Mouse (Mus musculus): Measurements from ENCODE around the gene Cd7.

The Cd7 gene

DNA sequence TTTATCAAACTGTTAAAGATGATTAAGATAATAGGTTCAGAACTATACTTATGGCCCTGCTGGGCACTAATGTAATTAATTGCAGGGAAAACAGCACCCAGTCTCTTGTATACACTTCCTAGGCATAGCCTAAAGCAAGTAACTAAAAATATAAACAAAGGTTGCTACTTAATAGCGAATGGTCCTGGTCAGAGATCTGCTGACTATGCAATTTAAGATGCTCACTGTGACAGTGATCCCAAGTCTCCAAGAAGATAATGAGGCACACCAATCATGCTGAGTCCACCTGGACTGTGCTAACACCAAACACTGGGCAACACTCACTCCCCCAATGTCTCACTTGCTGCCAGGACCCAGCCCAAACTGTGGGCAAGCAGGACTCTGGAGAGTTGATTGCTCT lies 10.6 kb upstream of the Cd7 start:
- in situ Hi-C loops (cut with MboI, MseI) = loop anchor here (25.0 kb wide), 1 partner anchor 1238 kb away; no protein-coding TSS in a partner anchor

DNA sequence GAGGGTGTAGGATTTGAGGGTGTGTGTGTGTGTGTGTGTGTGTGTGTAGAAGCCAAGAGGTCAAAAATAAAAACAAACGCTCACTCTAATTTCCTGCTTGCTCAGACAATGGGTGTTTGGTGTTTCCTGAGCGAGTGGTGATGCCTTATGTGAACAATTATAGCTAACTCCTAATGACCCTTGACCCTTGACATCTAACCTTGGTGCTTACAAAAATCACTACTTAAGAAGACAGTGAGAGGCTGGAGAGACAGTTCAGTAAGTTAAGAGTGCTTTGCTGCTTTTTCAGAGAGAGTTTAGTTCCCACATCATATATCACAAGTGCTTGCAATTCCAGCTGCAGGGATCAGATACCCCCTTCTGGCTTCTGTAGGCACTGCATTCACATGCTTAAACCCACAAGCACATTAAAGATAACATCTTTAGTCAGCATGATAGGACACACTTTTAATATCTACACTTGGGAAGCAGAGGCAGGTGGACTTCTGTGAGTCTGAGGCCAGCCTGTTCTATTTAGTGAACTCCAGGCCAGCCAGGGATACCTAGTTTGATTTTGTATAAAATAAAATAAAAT lies 8.7 kb upstream of the Cd7 start:
- in situ Hi-C loops (cut with MboI, MseI) = loop anchor here (25.0 kb wide), 1 partner anchor 1236 kb away; no protein-coding TSS in a partner anchor

DNA sequence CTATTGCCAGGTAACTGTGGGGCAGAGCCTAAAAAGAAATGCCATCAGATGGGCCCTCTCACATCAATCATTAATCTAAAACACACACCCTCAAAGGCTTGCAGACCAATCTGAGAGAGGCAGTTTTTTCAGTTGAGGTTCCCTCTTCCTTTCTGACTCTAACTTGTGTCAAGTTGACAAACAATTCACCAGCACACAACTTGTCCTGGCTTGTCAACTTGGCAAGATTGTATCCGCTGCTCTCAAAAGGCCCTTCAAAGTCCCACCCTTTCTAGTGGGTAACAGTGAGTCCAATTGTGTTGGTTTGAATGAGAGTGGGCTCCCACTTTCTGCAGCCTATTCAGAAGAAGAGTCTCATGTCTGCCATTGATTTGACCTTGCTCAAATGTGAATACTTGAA lies 6.1 kb upstream of the Cd7 start:
- in situ Hi-C loops (cut with MboI, MseI) = loop anchor here (25.0 kb wide), 1 partner anchor 1233 kb away; no protein-coding TSS in a partner anchor

DNA sequence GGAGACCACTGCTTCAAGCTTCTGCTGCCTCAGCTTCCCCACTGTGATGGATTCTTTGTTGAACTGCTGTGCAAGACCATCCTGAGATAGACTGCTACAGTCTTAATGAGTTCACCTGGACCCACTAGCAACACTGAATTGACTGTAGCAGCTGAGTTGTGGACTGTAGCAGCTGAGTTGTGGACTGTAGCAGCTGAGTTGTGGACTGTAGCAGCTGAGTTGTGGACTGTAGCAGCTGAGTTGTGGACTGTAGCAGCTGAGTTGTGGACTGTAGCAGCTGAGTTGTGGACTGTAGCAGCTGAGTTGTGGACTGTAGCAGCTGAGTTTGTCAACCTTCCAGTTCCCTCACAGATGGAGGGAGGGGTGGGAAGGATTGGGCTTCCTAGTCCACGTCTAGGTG lies 3.8 kb upstream of the Cd7 start:
- in situ Hi-C loops (cut with MboI, MseI) = loop anchor here (25.0 kb wide), 1 partner anchor 1231 kb away; no protein-coding TSS in a partner anchor

DNA sequence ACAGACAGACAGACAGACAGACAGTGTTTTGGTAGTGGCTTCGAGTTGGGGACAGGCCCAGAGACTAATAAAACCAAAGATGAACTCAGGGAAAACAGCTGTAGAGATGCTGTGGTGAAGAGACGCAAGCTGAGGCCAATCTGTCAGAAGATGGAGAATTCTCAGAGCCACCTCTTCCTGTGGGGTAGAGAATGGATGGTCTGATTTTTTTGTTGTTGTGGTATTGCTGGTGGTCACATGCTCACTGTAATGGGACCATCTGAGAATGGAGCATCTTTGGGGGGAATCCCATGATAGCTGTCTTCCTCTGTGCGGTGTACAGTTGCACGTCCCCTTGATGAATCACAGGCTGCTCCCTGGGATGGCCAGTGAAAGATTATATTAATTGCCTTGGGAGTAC lies 3.3 kb upstream of the Cd7 start:
- in situ Hi-C loops (cut with MboI, MseI) = loop anchor here (25.0 kb wide), 1 partner anchor 1230 kb away; no protein-coding TSS in a partner anchor

DNA sequence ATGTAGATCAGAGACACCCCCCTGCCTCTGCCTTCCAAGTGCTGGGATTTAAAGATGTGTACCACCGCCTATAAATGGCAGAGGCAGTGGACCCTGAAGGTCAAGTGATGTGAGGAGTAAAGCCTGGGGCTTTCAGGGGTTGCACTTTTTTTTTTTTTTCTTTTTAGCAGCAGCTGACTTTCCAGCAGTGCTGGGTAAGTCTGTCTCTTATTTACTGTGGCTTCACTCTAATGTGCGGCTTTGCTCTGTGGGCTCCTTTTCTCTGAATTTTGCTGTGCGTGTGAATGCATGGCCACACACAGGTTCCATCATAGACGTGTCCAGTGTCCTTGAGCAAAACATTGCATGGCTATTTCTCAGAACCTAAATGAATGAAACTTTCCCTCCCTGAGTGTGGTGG lies 2.4 kb upstream of the Cd7 start:
- in situ Hi-C loops (cut with MboI, MseI) = loop anchor here (25.0 kb wide), 1 partner anchor 1229 kb away; no protein-coding TSS in a partner anchor

DNA sequence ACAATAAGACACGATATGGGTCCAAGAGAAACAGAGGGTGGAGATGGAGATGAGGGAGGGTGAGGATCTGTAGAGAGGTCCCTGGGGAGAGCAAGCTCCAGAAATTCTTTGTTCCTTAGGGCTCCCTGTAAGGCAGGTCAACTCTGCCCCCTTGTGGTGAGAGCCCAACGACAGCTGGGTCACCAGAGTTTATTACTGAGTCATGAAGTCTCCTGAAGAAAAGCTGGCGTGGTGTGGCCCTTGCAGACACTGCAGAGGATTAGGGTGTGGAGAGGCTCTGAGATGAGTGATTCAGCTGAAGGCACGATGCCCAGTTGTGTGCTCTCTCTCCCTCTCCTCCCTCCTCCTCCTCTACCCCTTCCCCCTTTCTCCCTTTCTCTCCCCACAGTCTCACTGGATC lies 2.0 kb upstream of the Cd7 start:
- in situ Hi-C loops (cut with MboI, MseI) = loop anchor here (25.0 kb wide), 1 partner anchor 1229 kb away; no protein-coding TSS in a partner anchor

DNA sequence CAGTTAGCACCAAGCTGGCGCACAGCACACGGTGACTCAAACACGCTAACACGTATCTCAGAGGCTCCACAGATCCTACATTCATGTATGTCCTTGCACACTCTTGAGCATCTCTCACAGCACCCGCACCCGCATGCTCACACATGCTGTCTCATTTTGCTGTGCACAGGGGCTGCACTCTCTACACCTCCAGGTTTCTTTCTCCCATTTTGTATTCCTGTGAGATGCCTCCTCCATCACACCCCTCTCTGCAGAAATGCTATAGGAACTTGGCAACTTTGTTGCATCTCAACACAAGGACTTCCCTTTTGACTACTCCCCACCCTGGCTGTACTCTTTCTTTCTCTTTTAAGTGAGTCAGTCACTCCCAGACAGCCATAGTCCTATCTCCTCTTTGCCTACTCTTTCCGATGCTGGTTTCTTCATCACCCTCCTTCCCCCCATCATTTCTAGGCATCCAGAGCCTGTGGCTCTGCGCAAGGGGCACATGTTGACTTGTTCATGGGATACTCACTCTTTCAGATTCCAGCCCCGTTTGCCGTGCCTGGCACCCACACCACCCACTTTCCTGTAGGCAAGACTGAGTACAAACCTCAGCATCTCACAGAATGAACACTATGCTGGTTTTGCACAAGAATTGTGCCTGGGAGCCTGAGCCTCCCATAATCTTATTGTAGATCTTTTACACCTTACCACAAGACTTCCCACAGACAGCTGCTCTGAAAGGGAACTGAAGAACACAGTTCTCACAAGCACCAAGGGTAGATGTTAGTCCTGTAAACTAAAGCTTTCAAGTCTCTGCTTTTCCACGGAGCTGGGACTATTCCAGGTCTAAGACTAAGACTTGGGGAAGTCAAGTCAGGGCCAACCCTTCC lies 615 bp downstream of the Cd7 start:
- in situ Hi-C loops (cut with MboI, MseI) = loop anchor here (25.0 kb wide), 1 partner anchor 1226 kb away; no protein-coding TSS in a partner anchor

DNA sequence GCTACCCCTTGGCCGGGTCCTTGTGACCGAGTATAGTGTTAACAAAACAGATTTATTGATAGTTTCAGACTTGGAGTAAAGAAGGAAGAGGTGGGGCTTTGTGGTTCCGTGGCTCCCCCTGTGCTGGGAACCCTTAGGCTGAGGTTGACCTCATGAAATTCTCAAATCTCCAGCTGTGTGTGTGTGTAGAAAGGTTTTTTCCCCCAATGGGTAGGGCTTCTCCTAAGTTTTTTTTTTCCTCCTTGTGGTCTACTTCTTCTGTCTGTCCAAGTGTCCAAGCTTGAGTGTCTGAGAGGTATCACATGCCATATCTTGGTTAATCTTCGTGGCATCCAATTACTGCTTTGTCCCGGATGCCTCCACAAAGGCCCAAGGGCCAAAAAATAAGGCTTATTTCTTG lies 6.1 kb downstream of the Cd7 start:
- in situ Hi-C loops (cut with MboI, MseI) = loop anchor here (25.0 kb wide), 1 partner anchor 1221 kb away; no protein-coding TSS in a partner anchor

DNA sequence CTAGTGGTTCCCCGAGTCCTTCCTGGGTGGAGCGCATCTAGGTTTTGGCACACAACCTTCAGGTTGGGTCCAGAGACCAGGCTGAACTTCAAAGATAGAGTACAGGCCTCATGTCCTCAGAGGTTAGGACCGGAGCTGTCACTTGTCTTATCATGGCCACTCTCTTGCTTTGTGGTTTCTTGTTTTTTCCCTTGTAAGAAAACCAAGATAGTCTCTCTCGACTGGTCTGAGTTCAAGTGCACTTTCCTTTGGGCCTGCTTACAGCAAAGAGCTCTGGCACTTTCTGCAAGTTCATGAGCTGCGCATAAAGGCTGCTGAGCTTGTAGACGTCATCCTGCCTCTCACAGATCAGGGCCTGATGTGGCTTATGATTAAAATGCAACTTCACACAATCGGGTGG lies 12.0 kb downstream of the Cd7 start:
- in situ Hi-C loops (cut with MboI, MseI) = loop anchor here (25.0 kb wide), 1 partner anchor 1215 kb away; no protein-coding TSS in a partner anchor

DNA sequence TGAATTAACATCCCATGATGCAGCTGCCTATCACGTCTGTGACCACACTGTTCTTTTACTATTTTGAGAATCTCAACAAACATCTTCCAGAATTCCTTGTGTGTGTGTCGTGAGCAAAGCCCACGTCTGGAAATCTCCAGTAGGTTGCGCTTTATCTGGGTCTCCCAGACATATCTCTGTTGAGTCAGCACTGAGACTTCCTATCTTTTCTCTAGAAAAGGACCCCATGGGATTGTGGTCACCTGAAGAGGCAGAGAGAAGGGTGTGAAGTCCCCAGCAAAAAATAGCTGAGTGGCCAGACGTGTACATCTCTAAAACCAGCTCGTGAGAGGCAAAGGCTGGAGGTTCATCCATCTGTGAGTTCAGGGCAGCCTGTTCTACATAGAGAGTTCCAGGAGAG lies 15.1 kb downstream of the Cd7 start:
- in situ Hi-C loops (cut with MboI, MseI) = no loop called here

DNA sequence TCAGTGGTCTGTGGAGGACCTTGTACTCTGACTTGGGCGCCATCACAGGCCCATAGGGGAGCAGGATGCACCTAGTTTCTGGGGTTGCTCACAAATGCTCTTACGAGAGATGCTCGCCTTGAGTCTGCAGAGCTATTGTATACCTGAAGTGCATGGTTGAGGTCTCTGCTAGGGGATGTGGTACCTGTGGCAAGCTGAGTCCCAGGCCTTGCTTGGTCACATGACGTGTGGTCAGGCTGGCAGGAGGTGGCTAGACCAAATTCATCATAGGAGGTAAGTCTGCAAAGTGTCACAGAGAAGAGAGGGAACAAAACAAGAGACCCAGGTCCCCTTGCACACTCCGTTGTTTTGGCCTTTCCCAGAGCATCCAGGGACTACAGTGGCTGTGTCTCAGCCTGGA lies 19.7 kb downstream of the Cd7 start:
- in situ Hi-C loops (cut with MboI, MseI) = no loop called here

DNA sequence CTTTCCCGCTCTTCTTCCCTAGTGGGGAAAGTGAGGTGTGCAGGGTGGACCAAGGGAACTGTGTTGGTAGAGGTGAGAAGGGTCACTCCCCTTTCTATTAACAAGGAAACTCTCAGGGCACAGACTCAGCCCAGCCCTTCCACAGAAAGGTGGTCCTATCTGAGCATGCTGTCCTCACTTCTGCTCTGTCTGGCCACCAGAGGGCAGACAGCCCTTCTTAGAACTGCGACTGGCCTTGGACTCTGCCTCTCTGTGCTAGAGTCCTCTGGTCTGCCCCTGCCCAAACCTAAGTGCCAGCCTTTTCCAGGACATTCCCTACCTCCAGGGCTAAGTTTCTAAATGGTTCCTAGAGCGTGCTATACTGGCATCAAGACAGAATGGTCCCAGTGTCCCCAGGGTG lies 21.5 kb downstream of the Cd7 start:
- in situ Hi-C loops (cut with MboI, MseI) = no loop called here

DNA sequence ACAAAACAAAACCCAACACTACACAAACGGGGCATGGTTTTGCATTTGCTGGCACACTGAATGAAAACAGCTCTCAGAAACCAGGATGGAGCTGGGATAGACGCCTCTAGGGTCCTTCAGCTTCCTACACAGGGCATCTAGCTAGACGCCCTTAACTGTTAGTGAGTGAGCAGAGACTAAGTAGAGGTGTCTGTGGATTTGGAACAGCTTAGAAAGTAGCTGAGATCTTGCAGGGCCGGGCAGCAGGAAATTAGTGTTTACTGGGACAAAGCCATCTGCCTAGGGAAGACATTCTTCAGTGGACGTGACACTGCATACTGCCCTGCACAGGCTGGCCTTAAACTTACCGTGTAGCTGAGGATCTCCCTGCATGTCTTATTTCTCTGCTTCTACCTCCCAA lies 23.7 kb downstream of the Cd7 start:
- in situ Hi-C loops (cut with MboI, MseI) = no loop called here

DNA sequence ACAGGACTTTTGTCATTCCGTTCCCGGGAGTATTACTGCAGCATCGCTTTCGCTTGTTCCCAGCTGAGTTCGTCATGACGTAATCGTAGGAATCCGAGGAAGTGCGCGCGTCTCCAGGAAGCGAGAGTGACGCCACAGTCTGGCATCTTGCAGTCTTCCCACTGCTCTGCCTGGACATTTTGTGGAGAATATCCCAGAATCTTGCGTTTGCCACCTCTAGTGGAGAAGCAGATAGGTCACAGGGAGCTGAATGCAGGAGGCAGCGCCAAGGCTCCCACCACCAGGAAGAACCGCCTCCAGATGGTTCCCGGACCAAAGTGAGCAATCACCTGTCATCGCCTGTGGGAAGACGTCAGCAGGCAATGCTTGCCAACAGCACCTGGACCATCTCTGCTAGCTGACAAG lies 24.3 kb downstream of the Cd7 start:
- in situ Hi-C loops (cut with MboI, MseI) = no loop called here

DNA sequence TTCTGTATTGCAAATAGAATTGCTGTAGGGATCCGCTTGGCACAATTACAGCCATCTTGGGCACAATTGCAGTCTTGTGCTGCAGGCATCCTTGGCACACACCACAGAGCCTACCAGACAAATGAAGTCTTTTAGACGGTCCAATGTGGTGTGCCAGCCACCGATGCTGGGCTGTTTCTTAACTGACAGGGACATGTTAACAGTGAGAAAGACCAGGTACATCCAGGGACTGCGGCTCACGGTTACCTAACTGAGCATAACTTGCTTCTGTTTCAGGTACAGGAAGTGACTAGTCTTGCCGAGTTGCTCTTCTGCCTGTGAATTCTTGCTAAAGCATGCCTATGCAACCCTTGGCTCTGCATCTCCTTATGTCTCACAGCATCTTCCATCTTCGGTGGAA lies 25.6 kb downstream of the Cd7 start:
- in situ Hi-C loops (cut with MboI, MseI) = no loop called here

DNA sequence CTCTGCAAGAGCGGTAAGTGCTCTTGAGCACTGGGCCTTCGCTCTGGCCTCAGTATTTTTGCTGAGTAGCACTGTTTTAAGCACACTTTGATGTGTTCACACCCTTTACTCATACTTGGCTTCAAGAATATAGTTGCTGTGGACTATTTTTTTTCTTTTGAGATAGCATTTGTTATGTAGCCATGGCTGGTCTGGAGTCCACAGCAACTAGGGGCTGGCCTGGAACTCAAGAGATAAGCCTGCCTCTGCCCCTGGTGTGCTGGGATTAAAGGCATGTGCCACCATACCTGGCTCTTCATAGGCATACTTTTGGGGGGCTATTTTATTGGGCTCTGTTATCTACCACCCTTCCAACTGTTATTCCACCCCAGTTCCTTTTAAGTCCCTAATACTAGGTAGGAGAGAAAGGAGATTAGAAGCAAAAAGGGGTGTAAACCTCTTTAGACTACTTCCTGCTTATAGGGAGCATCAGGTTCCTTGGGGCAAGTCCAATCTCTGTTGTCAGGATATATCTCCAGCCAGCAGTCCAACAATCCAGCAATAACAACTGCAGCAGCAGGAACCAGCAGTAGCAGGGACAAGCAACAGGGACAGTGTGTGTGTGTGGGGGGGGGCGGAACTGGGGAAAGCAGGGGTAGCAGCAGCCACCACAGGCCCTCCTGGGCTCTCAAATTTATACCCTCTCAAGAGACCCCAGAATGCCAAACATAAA lies 29.0 kb downstream of the Cd7 start:
- in situ Hi-C loops (cut with MboI, MseI) = no loop called here

DNA sequence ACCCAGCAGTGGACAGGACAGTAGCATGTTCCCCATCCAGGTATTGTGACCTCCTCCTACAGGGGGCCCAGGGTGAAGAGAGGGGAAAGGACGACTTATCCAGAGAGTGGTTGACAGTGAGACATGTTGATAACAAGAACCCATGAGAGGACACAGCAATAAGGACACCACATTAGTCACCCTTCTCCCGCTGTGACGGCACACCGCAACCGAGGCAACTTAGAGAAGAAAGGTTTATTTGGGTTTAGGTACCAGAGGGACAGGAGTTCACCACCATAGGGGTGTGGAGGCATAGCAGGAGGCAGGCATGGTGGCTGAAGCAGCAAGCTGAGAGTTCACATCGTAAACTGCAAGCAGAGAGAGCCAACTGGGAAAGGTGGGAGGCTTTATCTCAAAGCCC lies 33.0 kb downstream of the Cd7 start:
- in situ Hi-C loops (cut with MboI, MseI) = no loop called here

DNA sequence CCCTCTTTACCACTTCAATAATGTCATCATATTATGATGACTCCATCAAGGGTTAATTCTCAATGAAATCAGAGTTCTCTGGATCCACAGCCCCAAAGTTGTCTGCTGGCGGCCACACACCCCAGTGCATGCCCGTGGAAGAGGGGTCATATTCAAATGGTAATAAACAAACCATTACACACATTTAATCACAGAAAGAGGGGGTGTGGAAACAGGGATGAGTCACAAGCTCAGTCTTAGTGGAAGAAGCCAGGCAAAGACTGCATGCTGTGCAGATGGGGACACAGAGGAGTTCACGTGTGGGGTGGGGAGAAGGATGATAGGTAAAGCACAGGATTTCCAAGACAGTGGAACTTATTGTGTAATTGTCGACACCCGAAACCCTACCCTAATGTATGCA lies 34.9 kb downstream of the Cd7 start:
- in situ Hi-C loops (cut with MboI, MseI) = no loop called here

DNA sequence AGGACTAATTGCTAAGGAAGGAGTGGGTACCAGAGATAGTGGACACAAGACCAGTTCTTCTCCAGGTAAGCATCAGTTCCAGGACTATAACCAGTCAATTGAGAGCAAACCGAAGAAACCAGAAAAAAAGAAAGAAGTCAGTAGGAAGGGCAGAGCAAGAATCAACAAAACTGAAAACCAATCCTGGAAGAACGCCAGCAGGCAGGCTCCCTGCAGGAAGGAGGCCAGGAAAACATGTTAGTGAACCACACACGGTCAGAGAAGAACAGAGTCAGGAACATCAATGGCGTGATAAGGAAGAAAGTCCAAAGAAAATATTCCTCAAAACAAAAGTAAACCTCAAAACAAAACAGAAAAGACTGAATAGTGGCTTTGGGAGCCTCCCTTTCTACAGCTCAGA lies 37.3 kb downstream of the Cd7 start:
- in situ Hi-C loops (cut with MboI, MseI) = no loop called here

DNA sequence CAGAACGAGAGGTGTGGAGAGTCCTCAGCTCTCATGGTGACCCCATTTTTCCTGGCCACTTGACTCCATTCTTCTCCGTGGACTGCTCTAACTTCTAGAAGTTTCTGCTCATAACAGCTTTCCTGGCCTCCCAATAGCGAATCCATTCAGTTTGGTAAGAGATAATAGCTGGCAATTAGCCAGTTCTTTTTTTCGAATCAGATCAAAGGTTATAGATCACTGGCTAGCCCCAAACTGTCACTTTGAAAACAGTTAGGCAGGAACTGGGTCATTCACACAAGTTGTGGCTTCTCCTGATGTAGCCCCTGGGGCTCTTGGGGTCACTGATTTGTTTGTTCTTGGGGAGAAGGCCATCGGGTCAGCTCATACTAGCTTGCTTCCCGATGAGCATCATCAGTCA lies 44.5 kb downstream of the Cd7 start:
- in situ Hi-C loops (cut with MboI, MseI) = no loop called here

DNA sequence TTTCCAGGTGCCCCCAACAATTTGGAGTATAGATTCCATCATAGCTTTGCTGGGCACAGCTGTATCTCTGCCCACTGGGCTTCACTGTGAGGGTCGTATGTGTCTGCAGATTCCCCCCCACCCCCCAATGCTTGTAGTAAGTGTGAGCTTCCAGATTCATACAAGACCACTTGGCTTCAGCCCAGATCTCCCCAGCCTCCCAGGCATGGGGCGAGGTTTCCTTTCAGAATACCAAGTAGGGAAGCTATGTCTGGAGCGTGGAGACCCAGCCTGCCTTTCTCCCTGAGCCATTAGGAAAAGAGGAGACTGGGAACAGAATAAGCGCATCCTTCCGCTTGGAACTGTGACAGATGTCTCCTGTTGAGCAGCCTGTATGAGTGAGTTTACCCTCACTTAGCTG lies 45.6 kb downstream of the Cd7 start:
- in situ Hi-C loops (cut with MboI, MseI) = no loop called here
